Mouse (Mus musculus) stomach, postnatal 0 days (tissue): ENCODE results near the gene Sdk2. TPM values are rescaled to one million over a fixed set of nuclear protein-coding genes. Genes with fewer than 3 reads are reported as not detected.

Experiments
- ATAC-seq: fragments of 200-750 bp; cut with Nextera tagmentation; 2 replicates; pipeline ENCODE4 v1.8.0; 2017; ENCODE audit not compliant: low FRiP score, low TSS enrichment
- DNase-seq: peaks from one replicate; pipeline ENCODE4 v3.0.0-alpha.2; 2016; ENCODE audit warnings: low spot score
- H3K27ac ChIP-seq: fragments of 300-500 bp; sonication (generic); replicated peaks from 2 replicates; pipeline ENCODE4 v1.5.1; 2014; ENCODE audit warnings: mild to moderate bottlenecking, control low read depth
- H3K27me3 ChIP-seq: fragments of 300-500 bp; sonication (generic); 2 replicates; pipeline ENCODE4 v1.6.1; 2014; ENCODE audit warnings: low read length; ENCODE audit not compliant: control insufficient read depth, insufficient read depth
- H3K36me3 ChIP-seq: fragments of 300-500 bp; sonication (generic); 2 replicates; pipeline ENCODE4 v1.6.1; 2014; ENCODE audit warnings: low read length, mixed read lengths; ENCODE audit not compliant: control insufficient read depth, insufficient read depth
- H3K4me1 ChIP-seq: fragments of 300-500 bp; sonication (generic); replicated peaks from 2 replicates; pipeline ENCODE4 v1.6.1; 2014; ENCODE audit warnings: antibody characterized with exemption; ENCODE audit not compliant: control insufficient read depth, insufficient read depth
- H3K4me2 ChIP-seq: fragments of 300-500 bp; sonication (generic); replicated peaks from 2 replicates; pipeline ENCODE4 v1.6.1; 2014; ENCODE audit warnings: low read depth, mild to moderate bottlenecking, control low read depth, moderate library complexity
- H3K4me3 ChIP-seq: fragments of 300-500 bp; sonication (generic); 2 replicates; pipeline ENCODE4 v1.5.1; 2014; ENCODE audit warnings: low read depth, low read length, control low read depth
- H3K9ac ChIP-seq: fragments of 300-500 bp; sonication (generic); 2 replicates; pipeline ENCODE4 v1.6.1; 2014; ENCODE audit warnings: mild to moderate bottlenecking, low read length, control low read depth, mixed read lengths
- H3K9me3 ChIP-seq: fragments of 300-500 bp; sonication (generic); 2 replicates; pipeline ENCODE4 v1.6.1; 2016; ENCODE audit warnings: low read length; ENCODE audit not compliant: control insufficient read depth
- CTCF ChIP-seq: IDR thresholded peaks from 2 replicates; pipeline ENCODE4 v1.5.1; 2016; ENCODE audit warnings: antibody characterized with exemption, low read depth, mild to moderate bottlenecking, moderate library complexity
- EP300 ChIP-seq: optimal IDR thresholded peaks from 2 replicates; pipeline ENCODE3; 2016; ENCODE audit warnings: antibody characterized with exemption
- WGBS: fragments of 180-500 bp; shearing (Covaris S2); extraction: QIAGEN DNeasy Blood & Tissue Kit; methylation state at CpG from one replicate; pipeline ENCODE4 v1.1.7; 2014; 5-methylcytosine and 5-hydroxymethylcytosine counted together
- polyA plus RNA-seq: library from polyadenylated mRNA; unstranded; fragments of >200 nt; fragmentation: Nextera tagmentation; extraction: Ambion mirVana; gene quantifications from 2 replicates; pipeline ENCODE4 v1.2.1, GENCODE M21; 2015

The Sdk2 gene
- polyA plus RNA-seq, 1 experiment from 2014 or later, result 0.45 TPM

- no peaks in the 10 kb centered on the region for H3K4me1 ChIP-seq
- H3K4me2 ChIP-seq, result no peak overlapping the region
- DNase-seq (no peak), ATAC-seq (no peak)
- H3K9ac ChIP-seq, result no peak overlapping the region
- no peaks in the 10 kb centered on the region for H3K9me3 ChIP-seq
- TF ChIP-seq CTCF, result no peak
- H3K36me3 ChIP-seq, result no peaks in the 10 kb centered on the region
- no peaks in the 10 kb centered on the region for H3K27me3 ChIP-seq
- no peak overlapping the region for H3K27ac ChIP-seq
- no peak overlapping the region for H3K4me3 ChIP-seq
- 67% methylated on average over 6 of the region's 6 CpGs for WGBS
Observed at GRCm38 (mm10) chr11:113843920-113844319, 222.9 kb downstream of the Sdk2 start.

- TF ChIP-seq CTCF (no peak), EP300 (no peak)
- Histone ChIP-seq H3K4me3 (no peak overlapping the region), H3K4me2 (no peak overlapping the region), H3K27me3 (no peaks in the 10 kb centered on the region), H3K9me3 (no peaks in the 10 kb centered on the region), H3K27ac (no peak overlapping the region), H3K4me1 (no peaks in the 10 kb centered on the region), H3K9ac (no peak overlapping the region), H3K36me3 (no peaks in the 10 kb centered on the region)
- ATAC-seq (no peak), DNase-seq (no peak)
- 91% methylated on average over 11 of the region's 11 CpGs for WGBS
Observed at GRCm38 (mm10) chr11:113842879-113843278, 224.0 kb downstream of the Sdk2 start.

- TF ChIP-seq EP300 (no peak), CTCF (no peak)
- H3K4me1 ChIP-seq, result no peaks in the 10 kb centered on the region
- no peaks in the 10 kb centered on the region for H3K36me3 ChIP-seq
- H3K4me2 ChIP-seq, result no peak overlapping the region
- DNase-seq (no peak), ATAC-seq (no peak)
- H3K9me3 ChIP-seq, result no peaks in the 10 kb centered on the region
- H3K4me3 ChIP-seq, result no peak overlapping the region
- no peak overlapping the region for H3K9ac ChIP-seq
- 75% methylated on average over 6 of the region's 6 CpGs for WGBS
- no peak overlapping the region for H3K27ac ChIP-seq
- no peaks in the 10 kb centered on the region for H3K27me3 ChIP-seq
Observed at GRCm38 (mm10) chr11:113831608-113832007, 235.2 kb downstream of the Sdk2 start.

- Histone ChIP-seq H3K9me3 (no peaks in the 10 kb centered on the region), H3K27ac (no peak overlapping the region), H3K4me3 (no peak overlapping the region), H3K36me3 (no peaks in the 10 kb centered on the region), H3K27me3 (no peaks in the 10 kb centered on the region), H3K9ac (no peak overlapping the region), H3K4me2 (no peak overlapping the region), H3K4me1 (no peaks in the 10 kb centered on the region)
- ATAC-seq (0 out of 2 replicates have a peak, but pooled peaks have one; percentile 19), DNase-seq (no peak)
- TF ChIP-seq EP300, result no peak
- no peak for TF ChIP-seq CTCF
- WGBS, result 43% methylated on average over 24 of the region's 24 CpGs
Observed at GRCm38 (mm10) chr11:113828081-113828554, 238.7 kb downstream of the Sdk2 start.

- H3K27ac ChIP-seq, result no peak overlapping the region
- no peak overlapping the region for H3K9ac ChIP-seq
- H3K36me3 ChIP-seq, result no peaks in the 10 kb centered on the region
- H3K9me3 ChIP-seq, result no peaks in the 10 kb centered on the region
- DNase-seq (no peak), ATAC-seq (no peak)
- no peak overlapping the region for H3K4me3 ChIP-seq
- no peaks in the 10 kb centered on the region for H3K4me1 ChIP-seq
- H3K27me3 ChIP-seq, result no peaks in the 10 kb centered on the region
- TF ChIP-seq EP300 (no peak), CTCF (no peak)
- WGBS, result 83% methylated on average over 10 of the region's 10 CpGs
- H3K4me2 ChIP-seq, result no peak overlapping the region
Observed at GRCm38 (mm10) chr11:113820005-113820404, 246.8 kb downstream of the Sdk2 start.

- no peaks in the 10 kb centered on the region for H3K4me1 ChIP-seq
- H3K36me3 ChIP-seq, result no peaks in the 10 kb centered on the region
- H3K4me2 ChIP-seq, result no peak overlapping the region
- 43% methylated on average over 1 of the region's 1 CpGs for WGBS
- TF ChIP-seq EP300 (no peak), CTCF (no peak)
- no peak overlapping the region for H3K4me3 ChIP-seq
- H3K27me3 ChIP-seq, result no peaks in the 10 kb centered on the region
- DNase-seq (no peak), ATAC-seq (no peak)
- H3K27ac ChIP-seq, result no peak overlapping the region
- no peak overlapping the region for H3K9ac ChIP-seq
- no peaks in the 10 kb centered on the region for H3K9me3 ChIP-seq
Observed at GRCm38 (mm10) chr11:113819001-113819400, 247.8 kb downstream of the Sdk2 start.
